Mouse (Mus musculus) ES-E14 (cell line): ENCODE measurements around the gene Slc35c1. TPM values are rescaled to one million over a fixed set of nuclear protein-coding genes. Genes with fewer than 3 reads are reported as not detected.

Source experiments
- DNase-seq: peaks from one replicate; pipeline ENCODE4 v3.0.0-alpha.2; 2013; ENCODE audit warnings: low read depth, low spot score
- H3K27ac ChIP-seq: 2 replicates; pipeline ENCODE4 v1.5.1; 2012; ENCODE audit warnings: low read depth, mild to moderate bottlenecking, low read length, moderate library complexity, mixed read lengths; ENCODE audit not compliant: poor library complexity, insufficient read depth, severe bottlenecking
- H3K36me3 ChIP-seq: 2 replicates; pipeline ENCODE4 v1.6.1; 2012; ENCODE audit warnings: mild to moderate bottlenecking, low read length, moderate library complexity, mixed read lengths; ENCODE audit not compliant: control insufficient read depth, poor library complexity, insufficient read depth, severe bottlenecking
- H3K4me1 ChIP-seq, 2 experiments: fragments of 150-350 bp in 1 of 2; sonication (generic) in 1 of 2; 2 replicates each; pipeline ENCODE4 v1.6.1; 2012; ENCODE audit warnings: low read length in 2 of 2, mild to moderate bottlenecking in 1 of 2, mixed read lengths in 1 of 2; ENCODE audit not compliant: control insufficient read depth in 2 of 2, insufficient read depth in 2 of 2, poor library complexity in 1 of 2
- H3K4me3 ChIP-seq, 2 experiments: fragments of 150-350 bp in 1 of 2; sonication (generic) in 1 of 2; 2 replicates each; pipeline ENCODE4 v1.5.1; 2012; ENCODE audit warnings: low read length in 2 of 2, low read depth in 1 of 2, mild to moderate bottlenecking in 1 of 2, mixed read lengths in 1 of 2; ENCODE audit not compliant: insufficient read depth in 1 of 2, poor library complexity in 1 of 2, severe bottlenecking in 1 of 2
- H3K9ac ChIP-seq: 2 replicates; pipeline ENCODE4 v1.6.1; 2012; ENCODE audit warnings: low read depth, mild to moderate bottlenecking, low read length, mixed read lengths; ENCODE audit not compliant: poor library complexity, insufficient read depth, severe bottlenecking
- H3K9me3 ChIP-seq: fragments of 150-350 bp; sonication (generic); 2 replicates; pipeline ENCODE4 v1.6.1; 2012; ENCODE audit warnings: low read depth, mild to moderate bottlenecking, low read length; ENCODE audit not compliant: control insufficient read depth, insufficient read depth
- CHD2 ChIP-seq: IDR thresholded peaks from 2 replicates; pipeline ENCODE4 v1.6.1; 2014; ENCODE audit warnings: mild to moderate bottlenecking, low read depth, low read length, inconsistent platforms
- HCFC1 ChIP-seq: IDR thresholded peaks from 2 replicates; pipeline ENCODE4 v1.6.1; 2012; ENCODE audit warnings: low read length, inconsistent platforms, borderline replicate concordance; ENCODE audit not compliant: insufficient read depth
- MAFK ChIP-seq: IDR thresholded peaks from 2 replicates; pipeline ENCODE4 v1.6.1; 2014; ENCODE audit warnings: mild to moderate bottlenecking, low read depth, low read length, inconsistent platforms; ENCODE audit not compliant: insufficient read depth
- ZC3H11A ChIP-seq: IDR thresholded peaks from 2 replicates; pipeline ENCODE4 v1.6.1; 2012; ENCODE audit warnings: low read depth, mild to moderate bottlenecking, inconsistent platforms, low read length, borderline replicate concordance
- ZNF384 ChIP-seq: IDR thresholded peaks from 2 replicates; pipeline ENCODE4 v1.6.1; 2012; ENCODE audit warnings: low read depth, low read length, inconsistent platforms
- in situ Hi-C, 2 experiments: fragments of 600-800 bp; cut with MboI; formaldehyde crosslinking; loops; one replicate each; pipeline ENCODE4 v1.15.1; 2025; ENCODE audit warnings: low sequenced_read_pairs in 2 of 2, inconsistent platforms in 1 of 2; ENCODE audit not compliant: unreplicated experiment in 2 of 2
- total RNA-seq: library from RNA; depleted of rRNA; stranded (reverse); fragments of 300-350 nt; gene quantifications from 2 replicates; pipeline ENCODE4 v1.2.3, GENCODE M21; 2012

Slc35c1 gene
- total RNA-seq, 1 experiment, result 5.2 TPM

DNA sequence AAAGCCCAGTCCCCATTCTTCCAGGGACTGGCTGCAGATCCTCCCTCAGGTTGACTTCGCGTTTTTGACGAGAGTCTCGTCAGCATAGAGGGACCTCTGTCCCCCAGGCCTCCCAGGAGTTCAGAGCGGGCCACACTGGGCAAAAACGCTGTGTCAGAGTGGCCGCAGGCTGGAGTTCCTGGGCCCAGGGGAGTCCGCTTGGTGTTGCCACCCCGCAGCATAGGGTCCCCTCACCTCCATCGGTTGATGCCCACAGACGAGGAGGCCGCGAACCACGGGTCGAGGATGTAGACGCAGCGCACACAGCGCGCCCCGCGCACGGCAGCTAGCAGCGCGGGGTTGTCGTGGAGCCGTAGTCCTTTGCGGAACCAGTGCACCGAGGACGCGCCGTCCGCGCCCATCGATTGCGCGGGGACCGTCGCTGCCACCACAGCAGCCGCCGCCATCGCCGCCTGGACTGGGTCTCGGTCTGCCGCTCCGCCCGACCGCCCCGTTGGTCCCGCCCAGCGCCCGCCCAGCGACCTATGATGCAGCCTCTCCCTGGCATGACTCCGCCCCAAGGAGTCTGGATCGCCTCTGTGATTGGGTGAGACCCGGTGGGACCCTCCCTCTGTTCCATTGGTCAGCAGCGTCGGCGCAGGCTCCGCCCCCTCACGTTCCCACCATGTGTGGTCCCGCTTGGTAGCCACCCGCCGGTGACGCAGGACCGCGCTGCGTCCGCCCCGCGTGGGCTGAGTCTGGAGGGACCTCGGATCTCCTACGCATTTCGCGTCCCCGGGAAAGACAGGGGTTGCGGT is 26.6 kb downstream of the Slc35c1 start, which contains the start of gene Cry2:
TSS of gene Cry2 (minus strand) at position 466 of the 797 bp plus-strand sequence.
- TF ChIP-seq CHD2 (peak; percentile 97), ZNF384 (no peak), MAFK (0 out of 2 replicates have a peak, but pooled peaks have one; percentile 12)
- Histone ChIP-seq H3K27ac (no peak within 1 kb of the TSS), H3K4me1 (peaks cover 11 to 17% of the 10 kb centered on the region in 2 experiments), H3K9ac (peak within 1 kb of the TSS; percentile 94), H3K9me3 (no peaks in the 10 kb centered on the region), H3K4me3 (peak within 1 kb of the TSS; percentile 90 to 98), H3K36me3 (no peaks in the 10 kb centered on the region)
- peak; percentile 98 for DNase-seq
- in situ Hi-C loops, result loop anchor here in 1 of 2 experiments (10.0 kb wide), 1 partner anchor 469 kb away; no protein-coding TSS in a partner anchor

DNA sequence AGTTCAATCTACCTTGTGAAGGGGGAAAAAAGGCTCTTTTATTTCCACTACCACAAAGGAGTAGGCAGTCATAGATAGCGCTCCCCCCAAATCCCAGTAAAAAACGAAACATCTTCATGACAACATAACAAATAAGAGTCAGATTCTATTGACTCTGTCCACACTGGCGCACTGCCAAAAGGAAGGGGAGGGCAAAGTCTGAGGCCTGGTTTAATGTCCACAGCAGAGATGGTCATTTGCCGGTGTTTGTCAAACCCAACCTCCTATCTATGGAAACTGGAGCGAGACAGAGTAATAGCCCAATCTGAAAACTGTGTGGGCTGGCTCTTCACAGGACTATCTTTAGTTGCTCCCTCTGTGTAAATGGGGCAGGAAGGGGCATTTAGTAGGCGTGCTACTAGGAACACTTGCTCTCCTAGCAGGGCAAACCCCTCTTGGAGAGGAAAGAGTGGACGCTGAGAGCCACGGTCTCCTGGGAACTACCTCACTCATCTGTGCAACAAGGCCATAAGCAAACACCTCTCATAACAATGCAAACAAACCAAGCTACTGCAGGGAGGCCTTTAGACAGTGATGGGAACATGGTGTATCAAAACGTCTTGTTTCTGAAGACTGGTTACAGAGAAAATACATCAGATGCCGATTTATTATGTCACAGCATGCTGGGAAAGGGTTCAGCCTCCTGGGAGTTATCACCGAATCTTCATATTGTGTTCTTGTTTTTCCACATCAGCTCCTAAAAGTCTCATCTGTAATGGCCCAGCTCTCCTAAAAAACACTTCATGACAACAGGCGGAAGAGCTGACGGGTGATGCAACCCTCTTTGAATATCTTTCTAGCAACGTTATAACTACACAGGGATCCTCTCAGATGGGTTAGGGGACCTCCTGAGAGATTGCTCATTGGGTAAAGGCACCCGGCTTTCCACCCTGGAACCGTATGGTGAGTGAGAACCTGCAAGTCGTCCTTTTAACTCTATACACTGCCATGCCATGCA is 27.7 kb downstream of the Slc35c1 start:
- no peak for DNase-seq
- in situ Hi-C loops, result loop anchor here in 1 of 2 experiments (10.0 kb wide), 1 partner anchor 468 kb away; no protein-coding TSS in a partner anchor
- H3K4me3 ChIP-seq, result peak overlapping the region; percentile 90 to 98
- TF ChIP-seq MAFK (no peak), ZNF384 (no peak), ZC3H11A (no peak), CHD2 (no peak), HCFC1 (no peak)
- H3K27ac ChIP-seq, result no peak overlapping the region
- peak overlapping the region; percentile 50; the same call in 1 of the 2 replicates for H3K9ac ChIP-seq
- no peaks in the 10 kb centered on the region for H3K36me3 ChIP-seq
- H3K4me1 ChIP-seq, result peaks cover 13 to 20% of the 10 kb centered on the region in 2 experiments
- H3K9me3 ChIP-seq, result no peaks in the 10 kb centered on the region

GRCm38 (mm10) chr2:92431611-92432179 is 28.6 kb downstream of the Slc35c1 start:
- Histone ChIP-seq H3K9ac (peak overlapping the region; percentile 29; the same call in 1 of the 2 replicates), H3K9me3 (no peaks in the 10 kb centered on the region), H3K27ac (no peak overlapping the region), H3K4me3 (peak overlapping the region; percentile 39 to 48), H3K36me3 (no peaks in the 10 kb centered on the region), H3K4me1 (peaks cover 13 to 22% of the 10 kb centered on the region in 2 experiments)
- in situ Hi-C loops, result loop anchor here in 1 of 2 experiments (10.0 kb wide), 1 partner anchor 467 kb away; no protein-coding TSS in a partner anchor
- TF ChIP-seq CHD2 (no peak), ZC3H11A (no peak), HCFC1 (no peak), MAFK (no peak), ZNF384 (no peak)
- DNase-seq, result no peak
